Mouse (Mus musculus) embryonic stem cell, embryonic (primary cell): Measurements from ENCODE around the gene Gtsf1l.

ENCODE experiments used
- CTCF ChIA-PET, 4 experiments: fragments of 300-600 bp in 2 of 4; fragments of 350-600 bp in 2 of 4; sonication (Branson Sonifier 250); formaldehyde crosslinking; loops; one replicate each; lab custom pipeline; 2022; ENCODE audit warnings: inconsistent platforms in 2 of 4; lab: Charles Lee
- POLR2A ChIA-PET, 4 experiments: fragments of 300-600 bp in 2 of 4; fragments of 350-600 bp in 2 of 4; sonication (Branson Sonifier 250); formaldehyde crosslinking; loops; one replicate each; lab custom pipeline; 2022; ENCODE audit warnings: antibody characterized with exemption in 4 of 4, inconsistent platforms in 1 of 4; lab: Charles Lee

Gtsf1l gene

DNA sequence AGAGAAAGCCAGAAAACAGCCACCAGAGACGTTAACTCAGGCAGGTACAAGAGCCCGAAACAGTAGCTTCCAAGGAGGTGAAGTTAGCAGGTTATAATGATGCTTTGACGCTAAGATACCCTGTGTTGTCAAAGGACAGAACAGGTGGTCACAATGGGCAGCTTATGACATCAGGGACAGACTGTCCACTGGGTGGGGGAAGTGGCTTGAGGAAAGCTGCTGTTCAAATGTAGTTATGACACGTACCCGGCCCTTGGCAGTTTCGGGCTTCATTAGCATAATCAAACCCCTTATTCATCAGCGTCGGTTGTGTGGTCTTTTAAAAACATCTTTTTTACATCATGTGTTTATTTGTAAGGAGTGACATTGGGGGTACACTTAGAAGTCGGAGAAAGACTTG is at the start of gene Gtsf1l:
Gene Gtsf1l (minus strand): TSS at position 128 of the 400 bp plus-strand sequence.
- ChIA-PET CTCF (no interaction called here), POLR2A (interaction anchor here (0.5 to 43.6 kb wide), 15 partner anchors 10 to 159 kb away, joined by 3 to 2437 read pairs (median 6); partner anchors contain the start of genes Mybl2 (in 2 of the 4) and Srsf6 (in 1 of the 4))

- ChIA-PET CTCF (interaction anchor here in 3 of 4 experiments (0.6 to 1.3 kb wide), 3 partner anchors 10 to 229 kb away, joined by 3 to 4 read pairs (median 3); no protein-coding TSS in a partner anchor), POLR2A (interaction anchor here in 1 of 4 experiments (0.6 to 1.9 kb wide), 2 partner anchors 15 to 200 kb away, joined by 3 to 4 read pairs; no protein-coding TSS in a partner anchor)
These were observed 49.3 kb upstream of the Gtsf1l start for GRCm38 (mm10) chr2:163136996-163137395.

- ChIA-PET POLR2A (interaction anchor here in 2 of 4 experiments (0.7 to 1.9 kb wide), 4 partner anchors 8 to 748 kb away, joined by 3 to 6 read pairs (median 4); no protein-coding TSS in a partner anchor), CTCF (interaction anchor here in 3 of 4 experiments (0.5 to 1.5 kb wide), 6 partner anchors 11 to 228 kb away, joined by 3 to 4 read pairs (median 3); no protein-coding TSS in a partner anchor)
These were observed 48.3 kb upstream of the Gtsf1l start for GRCm38 (mm10) chr2:163135931-163136330.

GRCm38 (mm10) chr2:163132314-163132713 is 44.7 kb upstream of the Gtsf1l start:
- CTCF ChIA-PET, result interaction anchor here in 2 of 4 experiments (1.0 to 1.1 kb wide), 2 partner anchors 208 kb away, joined by 3 read pairs; no protein-coding TSS in a partner anchor

GRCm38 (mm10) chr2:163130837-163131236 is 43.2 kb upstream of the Gtsf1l start:
- CTCF ChIA-PET, result no interaction called here
- POLR2A ChIA-PET, result interaction anchor here in 1 of 4 experiments (0.5 kb wide), 2 partner anchors 78 to 782 kb away, joined by 3 to 6 read pairs; no protein-coding TSS in a partner anchor

More at GRCm38 (mm10) chr2:163132314-163132713, 44.7 kb upstream of the Gtsf1l start:
- POLR2A ChIA-PET, result interaction anchor here in 1 of 4 experiments (1.1 kb wide), 1 partner anchor 10 kb away, joined by 3 read pairs; no protein-coding TSS in a partner anchor

GRCm38 (mm10) chr2:163123496-163123895 is 35.8 kb upstream of the Gtsf1l start:
- ChIA-PET POLR2A (interaction anchor here in 1 of 4 experiments (0.7 to 1.8 kb wide), 3 partner anchors 61 to 92 kb away, joined by 3 to 5 read pairs (median 4); no protein-coding TSS in a partner anchor), CTCF (no interaction called here)

- ChIA-PET POLR2A (interaction anchor here in 3 of 4 experiments (0.6 to 1.8 kb wide), 14 partner anchors 10 to 300 kb away, joined by 3 to 5 read pairs (median 3); no protein-coding TSS in a partner anchor), CTCF (interaction anchor here in 3 of 4 experiments (0.6 to 2.1 kb wide), 9 partner anchors 12 to 1992 kb away, joined by 3 to 13 read pairs (median 3); no protein-coding TSS in a partner anchor)
These were observed 34.7 kb upstream of the Gtsf1l start for GRCm38 (mm10) chr2:163122319-163122718.

DNA sequence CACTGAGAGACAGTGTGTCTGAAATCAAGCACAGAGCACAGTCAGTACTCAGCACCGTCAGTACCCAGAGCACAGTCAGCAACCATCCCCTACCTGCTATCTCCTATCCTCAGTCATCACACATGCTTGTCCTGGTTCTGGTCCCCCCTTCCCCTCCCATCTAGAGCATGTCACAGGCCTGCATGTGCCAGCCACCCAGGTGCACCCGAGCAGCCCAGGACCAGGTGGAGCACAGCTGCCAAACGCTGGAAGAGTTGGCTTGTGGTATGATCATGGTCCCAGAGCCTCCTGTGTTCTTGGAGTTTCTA is 33.7 kb upstream of the Gtsf1l start:
- POLR2A ChIA-PET, result interaction anchor here in 3 of 4 experiments (0.7 to 1.1 kb wide), 6 partner anchors 12 to 196 kb away, joined by 3 to 12 read pairs (median 3); no protein-coding TSS in a partner anchor

DNA sequence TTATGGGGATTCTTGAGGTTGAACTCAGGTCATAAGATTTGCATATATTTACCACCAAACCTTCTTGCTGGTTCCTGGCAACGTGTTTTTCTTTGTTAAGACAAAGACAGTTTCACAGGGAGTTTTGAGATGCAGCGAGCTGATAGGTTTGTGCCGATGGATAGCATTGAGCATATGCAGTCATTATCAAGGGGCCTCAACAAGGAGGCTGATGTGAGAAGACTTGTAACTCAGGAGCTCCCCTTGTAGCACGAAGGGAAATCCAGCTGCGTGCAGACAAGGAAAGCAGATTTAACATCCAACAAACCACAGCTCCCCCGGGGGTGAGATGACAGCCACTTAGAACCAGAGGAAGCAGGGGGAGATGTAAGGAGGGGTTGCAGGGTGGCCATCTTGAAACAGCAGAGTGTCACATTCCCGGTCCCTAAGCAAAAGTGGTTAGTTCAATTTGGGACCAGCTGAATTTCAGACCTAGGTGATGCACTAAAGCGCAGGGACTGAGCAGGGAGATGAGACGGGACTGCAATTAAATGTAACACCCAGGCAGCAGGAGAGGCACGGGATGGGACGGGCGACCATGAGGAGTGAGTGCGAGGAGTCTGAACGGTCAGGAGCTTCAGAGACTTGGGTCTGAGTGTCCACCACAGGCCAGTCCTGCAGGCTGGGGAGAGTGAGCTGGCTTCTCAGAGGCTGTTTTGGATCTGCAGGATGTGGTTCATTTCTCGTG is 33.1 kb upstream of the Gtsf1l start:
- POLR2A ChIA-PET, result interaction anchor here in 3 of 4 experiments (0.6 to 1.1 kb wide), 6 partner anchors 12 to 196 kb away, joined by 3 to 4 read pairs (median 3); no protein-coding TSS in a partner anchor
- CTCF ChIA-PET, result interaction anchor here in 1 of 4 experiments (0.6 to 2.1 kb wide), 5 partner anchors 19 to 426 kb away, joined by 3 to 13 read pairs (median 3); no protein-coding TSS in a partner anchor

More for the DNA sequence above, 33.7 kb upstream of the Gtsf1l start:
- CTCF ChIA-PET, result interaction anchor here (0.6 to 2.1 kb wide), 9 partner anchors 20 to 1455 kb away, joined by 3 to 13 read pairs (median 4); partner anchors contain the start of gene Tox2 (in 1 of the 4)

DNA sequence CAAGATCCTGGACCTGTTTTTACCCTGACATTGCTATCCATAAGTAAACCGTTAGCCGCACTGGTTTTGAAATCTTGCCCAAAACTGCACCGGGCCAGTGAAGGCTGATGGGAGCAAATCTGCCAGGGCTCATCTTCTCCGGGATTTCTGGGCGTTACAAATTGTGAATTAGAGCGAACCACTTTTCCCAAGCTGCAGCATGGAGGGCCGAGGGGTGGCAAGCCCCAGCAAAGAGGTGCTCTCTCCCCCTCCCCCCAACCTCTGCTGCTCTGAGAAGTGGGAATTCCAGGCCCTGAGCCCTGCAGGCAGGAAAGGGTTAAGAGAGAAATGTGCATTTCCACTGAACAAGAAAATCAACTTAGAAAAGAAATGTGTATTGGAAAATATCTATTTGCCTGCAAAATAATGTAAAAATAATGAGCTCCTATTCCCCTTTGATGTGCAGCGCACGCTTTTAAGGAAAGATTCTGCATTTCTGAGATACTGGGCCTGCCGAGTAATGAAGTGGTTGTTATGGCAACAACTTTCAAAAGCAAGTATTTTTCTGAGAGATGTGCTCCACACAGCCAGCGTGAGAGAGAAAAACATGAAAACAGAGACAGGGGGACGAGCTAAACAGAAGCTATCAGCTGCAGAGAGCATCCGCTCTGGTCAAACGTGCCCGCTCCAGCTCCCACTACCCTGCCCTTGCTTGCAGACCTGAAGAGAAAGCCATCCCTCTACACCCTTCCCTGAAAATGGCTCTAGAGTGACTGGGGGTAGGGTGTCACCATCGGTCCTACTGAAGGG is 24.0 kb upstream of the Gtsf1l start:
- CTCF ChIA-PET, result interaction anchor here (0.6 to 2.3 kb wide), 17 partner anchors 10 to 370 kb away, joined by 3 to 22 read pairs (median 4); partner anchors contain the start of gene Jph2 (in 1 of the 4)
- POLR2A ChIA-PET, result interaction anchor here in 3 of 4 experiments (0.9 to 1.5 kb wide), 5 partner anchors 10 to 181 kb away, joined by 3 to 8 read pairs (median 5); partner anchors contain the start of gene Ift52 (in 1 of the 3)

GRCm38 (mm10) chr2:163110706-163111105 is 23.1 kb upstream of the Gtsf1l start:
- ChIA-PET CTCF (interaction anchor here (0.5 to 2.3 kb wide), 19 partner anchors 9 to 371 kb away, joined by 3 to 22 read pairs (median 4); no protein-coding TSS in a partner anchor), POLR2A (interaction anchor here in 3 of 4 experiments (0.9 to 1.5 kb wide), 3 partner anchors 9 to 180 kb away, joined by 3 to 8 read pairs (median 6); no protein-coding TSS in a partner anchor)

DNA sequence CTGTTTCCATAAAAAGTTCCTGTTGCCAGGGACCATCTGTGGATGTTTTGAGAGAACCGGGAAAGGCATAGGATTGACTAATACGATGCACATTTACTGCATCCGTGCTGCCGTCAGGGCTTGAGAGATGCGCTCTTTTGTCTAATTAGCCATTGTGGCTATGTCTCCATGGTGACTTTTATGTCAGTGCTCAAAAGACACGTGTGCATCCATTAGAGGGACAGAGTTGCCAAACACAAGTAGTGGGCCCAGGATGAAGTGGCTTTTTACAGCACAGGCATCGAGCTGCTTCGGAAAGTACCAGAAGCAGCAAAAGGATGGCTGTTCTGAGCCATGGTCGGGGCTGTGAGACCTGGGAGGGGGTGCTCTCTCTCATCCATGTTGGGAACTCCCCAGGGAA is 20.7 kb upstream of the Gtsf1l start:
- ChIA-PET POLR2A (interaction anchor here in 1 of 4 experiments (1.4 kb wide), 2 partner anchors 19 to 224 kb away, joined by 3 read pairs; no protein-coding TSS in a partner anchor), CTCF (interaction anchor here in 1 of 4 experiments (1.2 kb wide), 1 partner anchor 235 kb away, joined by 3 read pairs; no protein-coding TSS in a partner anchor)

DNA sequence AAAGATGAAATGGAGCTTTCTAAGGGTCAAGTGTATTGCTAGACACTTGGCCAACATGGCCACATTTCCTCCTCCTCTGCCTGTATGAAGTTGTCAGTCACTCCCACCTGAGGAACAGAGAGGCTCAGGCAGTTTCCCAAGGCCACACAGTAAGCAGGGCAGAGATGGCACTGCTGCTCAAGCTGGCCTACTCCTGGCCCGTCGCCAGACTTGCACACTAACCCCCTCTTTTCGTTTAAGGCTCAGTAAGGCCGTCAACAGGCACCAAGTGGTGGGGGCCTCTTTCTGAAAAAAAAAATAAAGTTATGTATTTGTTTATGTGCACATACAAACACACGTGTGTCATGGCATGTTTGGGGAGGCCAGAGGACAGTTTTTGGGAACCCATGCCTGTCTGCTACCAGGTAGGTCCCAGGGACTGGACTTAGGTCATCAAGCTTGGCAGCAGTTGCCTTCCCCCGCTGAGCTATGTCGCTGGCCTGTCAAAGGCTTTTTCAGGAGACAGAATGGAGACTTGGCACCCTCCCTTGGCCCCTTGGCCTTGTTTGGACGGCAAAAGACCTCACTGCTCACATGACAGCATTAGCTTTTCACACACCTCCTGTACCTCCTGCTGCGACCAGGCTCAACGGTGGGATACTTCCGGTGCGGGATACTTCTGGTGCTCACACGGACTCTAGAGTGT is 16.6 kb upstream of the Gtsf1l start:
- ChIA-PET POLR2A (interaction anchor here in 3 of 4 experiments (0.6 to 1.6 kb wide), 5 partner anchors 10 to 111 kb away, joined by 3 to 5 read pairs (median 4); no protein-coding TSS in a partner anchor), CTCF (interaction anchor here in 3 of 4 experiments (0.5 to 1.5 kb wide), 8 partner anchors 32 to 239 kb away, joined by 3 to 6 read pairs (median 3); no protein-coding TSS in a partner anchor)

DNA sequence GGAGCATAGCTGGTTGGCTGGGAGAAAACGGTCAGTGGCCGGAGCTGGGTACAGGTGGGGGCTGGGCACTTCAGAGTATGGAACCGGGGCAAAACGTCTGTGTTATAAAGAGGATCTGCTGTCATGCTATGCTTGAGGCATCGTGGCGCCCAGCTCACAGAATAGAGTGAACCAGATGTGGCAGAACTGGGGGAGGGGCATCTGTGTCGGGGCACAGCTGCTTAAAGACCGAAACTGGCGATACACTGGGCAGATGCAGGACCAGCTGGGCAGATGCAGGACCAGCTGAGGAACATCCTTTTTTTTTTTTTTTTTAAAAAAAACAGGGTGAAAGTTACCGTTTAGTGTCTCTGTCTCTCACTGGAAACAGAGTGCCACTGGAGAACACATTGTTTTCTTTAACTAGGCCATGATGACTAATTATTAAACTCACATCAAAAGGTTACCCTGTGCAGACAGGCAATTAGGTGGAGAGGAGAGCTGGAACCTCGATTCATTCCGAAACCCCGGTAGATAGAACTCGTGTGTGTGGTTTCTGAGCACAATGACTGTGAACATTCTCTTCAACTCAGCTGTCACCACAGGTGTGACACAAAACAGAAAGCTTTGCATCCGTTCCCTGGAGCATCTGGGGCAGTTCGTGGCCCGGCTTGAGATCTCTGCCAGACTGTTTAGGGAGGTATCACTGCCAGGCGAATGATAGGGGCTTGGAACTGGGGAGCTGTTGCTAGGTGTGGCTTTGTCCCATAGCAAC is 15.4 kb upstream of the Gtsf1l start:
- POLR2A ChIA-PET, result interaction anchor here (0.5 to 1.6 kb wide), 7 partner anchors 9 to 392 kb away, joined by 3 to 8 read pairs (median 4); no protein-coding TSS in a partner anchor

GRCm38 (mm10) chr2:163102216-163102615 is 14.6 kb upstream of the Gtsf1l start:
- ChIA-PET POLR2A (interaction anchor here in 3 of 4 experiments (0.7 to 1.2 kb wide), 9 partner anchors 9 to 317 kb away, joined by 3 to 8 read pairs (median 3); no protein-coding TSS in a partner anchor), CTCF (interaction anchor here (0.5 to 3.4 kb wide), 71 partner anchors 8 to 326 kb away, joined by 3 to 22 read pairs (median 4); partner anchors contain the start of genes Sgk2 (in 1 of the 4) and Tox2 (in 1 of the 4))

More for the DNA sequence above, 15.4 kb upstream of the Gtsf1l start:
- CTCF ChIA-PET, result interaction anchor here (0.6 to 3.4 kb wide), 16 partner anchors 17 to 298 kb away, joined by 3 to 22 read pairs (median 5); no protein-coding TSS in a partner anchor
